10 mouse cellular contexts compared by ENCODE assay signal in the genomic region with DNA sequence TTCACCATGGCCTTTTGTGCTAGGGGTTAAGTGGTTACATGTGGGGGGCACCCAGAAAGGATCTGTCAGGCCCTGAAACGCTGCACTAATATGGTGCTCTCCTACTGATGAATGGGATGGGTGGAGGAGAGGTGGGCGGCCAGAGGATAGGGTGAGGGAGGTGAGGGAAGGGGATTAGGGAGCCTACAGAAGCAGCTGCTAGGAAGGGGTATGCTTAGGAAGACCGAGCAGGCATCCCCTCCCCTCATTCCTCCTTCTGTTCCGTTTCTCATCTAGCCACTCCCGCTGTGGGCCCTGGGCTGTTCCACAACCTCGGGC. TPM values are rescaled to one million over a fixed set of nuclear protein-coding genes. Genes with fewer than 3 reads are reported as not detected.
A peak's percentile ranks its signal among the peaks of the same experiment; 100 is the strongest.
DNase-seq lines count a peak whose midpoint lies in the region; ATAC-seq and TF ChIP-seq lines count a peak whose summit lies in the region.
"Had no signal": no experiment of that assay in that cellular context is flagged by ENCODE, and none has a peak within 500 bp of the region (broad histone marks: within the 10 kb centered on the region; RNA-seq: fewer than 3 reads in every experiment).

No protein-coding gene starts in this region.

- H3K4me1 ChIP-seq in heart, embryonic 16.5 days (ENCODE audit: control insufficient read depth, insufficient read depth, low read length), result peaks cover 7% of the 10 kb centered on the region; the same call in 1 of the 2 replicates
- H3K4me1 ChIP-seq in embryonic facial prominence, embryonic 13.5 days, result peaks cover 12% of the 10 kb centered on the region
- H3K4me1 ChIP-seq in hindbrain, embryonic 15.5 days (replicated peaks), result peaks cover 11% of the 10 kb centered on the region
- H3K4me1 ChIP-seq in midbrain, embryonic 15.5 days, result peaks cover 12% of the 10 kb centered on the region

- no peaks in the 10 kb centered on the region for H3K27me3 ChIP-seq in heart, embryonic 16.5 days (ENCODE audit: control insufficient read depth, insufficient read depth, low read length)
- no peaks in the 10 kb centered on the region for H3K27me3 ChIP-seq in embryonic facial prominence, embryonic 13.5 days
- peaks cover 26% of the 10 kb centered on the region for H3K27me3 ChIP-seq in hindbrain, embryonic 15.5 days
- peaks cover 37% of the 10 kb centered on the region for H3K27me3 ChIP-seq in midbrain, embryonic 15.5 days (replicated peaks)

- no peaks in the 10 kb centered on the region for H3K9me3 ChIP-seq in heart, embryonic 16.5 days (replicated peaks; ENCODE audit: control insufficient read depth, low read length)
- no peaks in the 10 kb centered on the region for H3K9me3 ChIP-seq in embryonic facial prominence, embryonic 13.5 days
- no peaks in the 10 kb centered on the region for H3K9me3 ChIP-seq in hindbrain, embryonic 15.5 days
- no peaks in the 10 kb centered on the region for H3K9me3 ChIP-seq in midbrain, embryonic 15.5 days

- no peak overlapping the region for H3K4me3 ChIP-seq in heart, embryonic 16.5 days (ENCODE audit: low read length)
- peak overlapping the region; percentile 20; the same call in 1 of the 2 replicates for H3K4me3 ChIP-seq in embryonic facial prominence, embryonic 13.5 days
- peak overlapping the region; percentile 6; the same call in 1 of the 2 replicates for H3K4me3 ChIP-seq in hindbrain, embryonic 15.5 days
- no peak overlapping the region for H3K4me3 ChIP-seq in midbrain, embryonic 15.5 days
- no peak overlapping the region for H3K4me3 ChIP-seq in gastrocnemius, adult 2 months

- no peak for ATAC-seq in heart, embryonic 16.5 days (replicated peaks; ENCODE audit: extremely low read depth, insufficient read depth, low FRiP score)
- peak; percentile 48; the same call in 1 of the 2 replicates for ATAC-seq in embryonic facial prominence, embryonic 13.5 days (ENCODE audit: insufficient number of reproducible peaks, insufficient read depth, low FRiP score, low TSS enrichment, low read depth)
- ATAC-seq in hindbrain, embryonic 15.5 days (ENCODE audit: low FRiP score, low read depth), result peak; percentile 56; the same call in 1 of the 2 replicates
- peak; percentile 60; the same call in 1 of the 2 replicates for ATAC-seq in midbrain, embryonic 15.5 days (replicated peaks)

- H3K27ac ChIP-seq in heart, embryonic 16.5 days (ENCODE audit: low read length), result no peak overlapping the region
- 0 out of 2 replicates have a peak overlapping the region, but pooled peaks have one; percentile 34 for H3K27ac ChIP-seq in embryonic facial prominence, embryonic 13.5 days
- no peak overlapping the region for H3K27ac ChIP-seq in hindbrain, embryonic 15.5 days (replicated peaks)
- no peak overlapping the region for H3K27ac ChIP-seq in midbrain, embryonic 15.5 days
- no peak overlapping the region for H3K27ac ChIP-seq in gastrocnemius, adult 2 months
- H3K27ac ChIP-seq: liver, embryonic 14.5 days had no signal

- H3K9ac ChIP-seq in heart, embryonic 16.5 days (ENCODE audit: low read length), result no peak overlapping the region
- peak overlapping the region; percentile 38; the same call in 1 of the 2 replicates for H3K9ac ChIP-seq in embryonic facial prominence, embryonic 13.5 days
- no peak overlapping the region for H3K9ac ChIP-seq in hindbrain, embryonic 15.5 days
- no peak overlapping the region for H3K9ac ChIP-seq in midbrain, embryonic 15.5 days
- H3K9ac ChIP-seq: liver, embryonic 14.5 days had no signal

- WGBS in heart, embryonic 16.5 days, result 20% methylated on average over 6 of the region's 6 CpGs
- WGBS in embryonic facial prominence, embryonic 13.5 days, result 7% methylated on average over 6 of the region's 6 CpGs
- WGBS in hindbrain, embryonic 15.5 days, result 2% methylated on average over 6 of the region's 6 CpGs
- WGBS in midbrain, embryonic 15.5 days, result 3% methylated on average over 6 of the region's 6 CpGs

- H3K36me3 ChIP-seq in heart, embryonic 16.5 days (ENCODE audit: control insufficient read depth, insufficient read depth), result no peaks in the 10 kb centered on the region
- H3K36me3 ChIP-seq in embryonic facial prominence, embryonic 13.5 days, result no peaks in the 10 kb centered on the region
- no peaks in the 10 kb centered on the region for H3K36me3 ChIP-seq in hindbrain, embryonic 15.5 days
- H3K36me3 ChIP-seq in midbrain, embryonic 15.5 days (replicated peaks), result no peaks in the 10 kb centered on the region

- intact Hi-C loops in gastrocnemius, adult 2 months (cut with DNase I), result no loop called here

- no peak for DNase-seq in heart, adult 11 months
- DNase-seq in T-cell, adult 2 months (ENCODE audit: low spot score), result no peak
- no peak for DNase-seq in cerebellum, postnatal 10 days
- no peak for DNase-seq in gastrocnemius, adult 2 months
- DNase-seq: cerebellum, adult 18-20 months had no signal

- H3K4me2 ChIP-seq in heart, embryonic 16.5 days (ENCODE audit: low read depth, low read length), result peak overlapping the region; percentile 49
- H3K4me2 ChIP-seq in embryonic facial prominence, embryonic 13.5 days, result peak overlapping the region; percentile 55
- peak overlapping the region; percentile 44 for H3K4me2 ChIP-seq in hindbrain, embryonic 15.5 days
- H3K4me2 ChIP-seq in midbrain, embryonic 15.5 days, result peak overlapping the region; percentile 31

- no peak for TF ChIP-seq CTCF in gastrocnemius, adult 2 months (IDR thresholded peaks at IDR 0.05)

RNA-seq across cellular contexts. Expression of a gene that starts 7.2 kb away (rescaled TPM):
- polyA plus RNA-seq in heart, embryonic 16.5 days (2015; fragmentation: Nextera tagmentation; extraction: Ambion mirVana), result 1.5 and 1.6 TPM in 2 replicates
- 5.0 and 5.6 TPM in 2 replicates for polyA plus RNA-seq in embryonic facial prominence, embryonic 13.5 days (2015; fragmentation: Nextera tagmentation; extraction: Ambion mirVana)
- polyA plus RNA-seq in hindbrain, embryonic 15.5 days (2015; fragmentation: Nextera tagmentation; extraction: Ambion mirVana), result 16.4 and 18.9 TPM in 2 replicates
- 16.3 and 16.6 TPM in 2 replicates for polyA plus RNA-seq in midbrain, embryonic 15.5 days (2015; fragmentation: Nextera tagmentation; extraction: Ambion mirVana)
- total RNA-seq in gastrocnemius, adult 2 months (2021), result 10 to 100 TPM; 21.6 to 25.9 TPM

RNA-seq across cellular contexts. Expression of a gene that starts 45.7 kb away (rescaled TPM):
- 20.3 and 22.5 TPM in 2 replicates for polyA plus RNA-seq in heart, embryonic 16.5 days (2015; fragmentation: Nextera tagmentation; extraction: Ambion mirVana)
- 48.1 and 49.7 TPM in 2 replicates for polyA plus RNA-seq in embryonic facial prominence, embryonic 13.5 days (2015; fragmentation: Nextera tagmentation; extraction: Ambion mirVana)
- 8.8 and 9.5 TPM in 2 replicates for polyA plus RNA-seq in hindbrain, embryonic 15.5 days (2015; fragmentation: Nextera tagmentation; extraction: Ambion mirVana)
- polyA plus RNA-seq in midbrain, embryonic 15.5 days (2015; fragmentation: Nextera tagmentation; extraction: Ambion mirVana), result 5.7 and 6.2 TPM in 2 replicates
- total RNA-seq in gastrocnemius, adult 2 months (2021), result under 1 TPM; 0.28 to 0.50 TPM

Comparison
In these comparisons a context has a peak if more than half of its experiments do, and no peak if none do; other contexts are left out.
1. H3K4me3 ChIP-seq: peak in embryonic facial prominence, embryonic 13.5 days (single experiment) and hindbrain, embryonic 15.5 days (single experiment); none in heart, embryonic 16.5 days (single experiment), midbrain, embryonic 15.5 days (single experiment) and gastrocnemius, adult 2 months (single experiment).
2. Peak in every context shown above with its lines, with median percentiles within 50 percentile points of each other: H3K4me2 ChIP-seq.